Mouse (Mus musculus): ENCODE results near the gene Psg16. TPM values are rescaled to one million over a fixed set of nuclear protein-coding genes. Genes with fewer than 3 reads are reported as not detected.
A peak's percentile ranks its signal among the peaks of the same experiment; 100 is the strongest.

Psg16 gene
- polyA plus RNA-seq, 1 experiment from 2014 or later, result 0.36 TPM

DNA sequence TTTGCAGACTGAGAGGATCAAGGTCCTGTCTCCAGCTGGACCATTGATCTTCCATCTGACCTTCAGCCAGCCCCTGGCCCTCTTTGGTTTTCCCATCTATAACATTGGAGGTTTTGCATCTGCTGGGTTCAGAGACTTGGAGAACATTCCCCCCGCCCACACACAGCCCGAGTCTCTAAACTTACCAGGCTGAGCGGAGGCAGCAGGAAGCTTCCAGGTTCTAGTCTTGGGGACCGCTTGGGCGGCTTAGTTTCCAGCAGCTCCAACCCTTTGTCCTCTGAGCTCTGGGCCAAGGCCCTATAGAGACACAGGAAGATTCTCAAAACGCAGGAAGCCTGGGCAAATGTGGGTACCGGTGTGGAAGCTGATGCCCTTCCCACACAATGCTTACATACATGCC is 34.5 kb upstream of the Psg16 start:
- Histone ChIP-seq H3K27me3 (no peaks in the 10 kb centered on the region), H3K4me2 (replicated peaks) (no peak overlapping the region), H3K36me3 (peaks cover 8% of the 10 kb centered on the region; the same call in 1 of the 2 replicates), H3K4me3 (no peak overlapping the region), H3K27ac (no peak overlapping the region), H3K4me1 (no peaks in the 10 kb centered on the region; the same call in 1 of the 2 replicates), H3K9ac (no peak overlapping the region), H3K9me3 (replicated peaks) (no peaks in the 10 kb centered on the region; the same call in 1 of the 2 replicates)
- ATAC-seq (ENCODE audit: low FRiP score), result no peak
- WGBS, result 83% methylated on average over 7 of the region's 7 CpGs

DNA sequence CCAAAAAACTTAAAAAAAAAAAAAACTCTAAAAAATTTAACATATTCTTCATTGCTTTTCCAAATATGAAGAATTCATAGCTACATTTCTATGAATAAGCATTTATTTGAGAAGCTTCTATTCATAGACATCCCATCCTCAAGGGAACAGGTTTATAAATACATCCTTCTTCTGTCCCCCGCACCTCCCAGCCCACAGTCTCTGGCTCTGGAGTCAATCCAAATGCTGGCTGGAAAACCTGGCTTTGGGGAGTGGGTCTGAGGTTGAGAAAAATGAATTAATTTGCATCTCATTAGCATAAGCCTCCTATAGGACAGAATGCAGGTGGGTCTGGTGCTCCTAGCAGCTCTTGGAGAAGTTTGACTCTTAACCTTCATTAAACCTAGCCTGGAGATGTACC is 28.1 kb upstream of the Psg16 start:
- Histone ChIP-seq H3K27me3 (no peaks in the 10 kb centered on the region), H3K27ac (no peak overlapping the region), H3K4me1 (no peaks in the 10 kb centered on the region), H3K36me3 (0 out of 2 replicates have a peak, but pooled peaks cover 3% of the 10 kb centered on the region), H3K4me2 (replicated peaks) (no peak overlapping the region), H3K9ac (no peak overlapping the region), H3K4me3 (no peak overlapping the region), H3K9me3 (replicated peaks) (no peaks in the 10 kb centered on the region; the same call in 1 of the 2 replicates)
- no peak for ATAC-seq (ENCODE audit: low FRiP score)
- 83% methylated on average over 1 of the region's 1 CpGs for WGBS

DNA sequence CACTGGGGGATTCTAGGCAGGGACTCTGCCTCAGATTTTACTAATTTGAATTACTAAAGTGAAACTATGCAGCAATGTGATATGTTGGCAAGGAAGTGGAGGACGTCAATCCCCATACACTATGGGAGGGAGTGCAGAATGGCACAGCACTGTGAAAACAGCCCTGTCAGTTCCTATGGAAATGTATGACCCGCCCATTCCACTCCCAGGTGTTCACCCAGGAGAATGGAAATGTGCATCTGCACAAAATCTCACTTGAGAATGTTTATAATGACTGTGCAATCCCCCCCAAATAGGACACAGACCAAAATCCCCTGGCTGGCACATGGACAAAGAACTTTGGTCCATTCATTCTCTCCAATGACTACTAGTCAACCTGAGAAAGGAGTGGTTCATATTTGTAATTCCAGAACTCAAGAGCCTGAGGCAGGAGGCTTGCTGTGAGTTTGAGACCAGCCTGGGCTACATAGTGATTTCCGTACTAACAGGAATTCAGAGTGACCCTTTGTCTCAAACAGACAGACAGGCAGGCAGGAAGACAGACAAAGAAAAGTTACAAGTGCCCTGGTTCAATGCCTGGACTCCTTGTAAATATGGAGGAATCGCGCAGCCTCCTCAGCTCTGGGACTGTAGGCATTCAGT is 26.7 kb upstream of the Psg16 start:
- Histone ChIP-seq H3K4me3 (no peak overlapping the region), H3K36me3 (no peaks in the 10 kb centered on the region), H3K27ac (no peak overlapping the region), H3K4me1 (no peaks in the 10 kb centered on the region), H3K9ac (no peak overlapping the region), H3K9me3 (replicated peaks) (no peaks in the 10 kb centered on the region; the same call in 1 of the 2 replicates), H3K4me2 (replicated peaks) (no peak overlapping the region), H3K27me3 (no peaks in the 10 kb centered on the region)
- no peak for ATAC-seq (ENCODE audit: low FRiP score)
- 89% methylated on average over 5 of the region's 5 CpGs for WGBS

DNA sequence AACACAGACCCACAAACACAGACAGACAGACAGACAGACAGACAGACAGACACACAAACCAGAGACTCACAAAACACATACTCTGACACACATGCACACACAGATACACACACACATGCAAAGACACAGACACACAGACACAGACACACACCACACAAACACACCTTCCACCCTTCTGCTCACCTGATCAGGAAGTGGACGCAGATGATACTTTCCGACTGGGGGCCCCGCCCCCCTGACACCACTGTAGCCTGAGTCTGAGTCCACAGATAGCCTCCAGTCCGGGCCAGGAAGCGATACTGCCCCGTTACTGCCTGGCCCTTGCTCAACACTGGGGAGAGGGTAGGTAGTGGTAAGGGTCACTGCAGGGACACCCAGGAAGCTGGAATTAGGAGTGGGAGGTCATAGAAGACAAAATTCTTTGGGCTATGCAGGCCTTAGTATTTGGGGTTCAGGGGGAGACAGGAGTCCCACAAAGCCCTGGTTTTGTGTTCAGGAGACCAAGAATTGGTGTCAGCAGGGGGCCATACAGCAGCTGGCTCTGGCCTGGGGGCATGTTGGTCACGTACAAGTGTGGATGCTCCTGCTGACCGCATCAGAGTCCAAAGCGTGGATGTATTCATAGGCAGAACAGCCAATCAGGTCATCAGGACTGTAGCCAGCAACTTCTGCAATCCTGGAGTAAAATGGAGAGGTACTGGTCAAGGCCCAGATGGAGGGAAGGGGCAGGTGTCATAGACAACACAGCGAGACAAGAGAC is 25.2 kb upstream of the Psg16 start:
- 93% methylated on average over 10 of the region's 10 CpGs for WGBS
- no peak overlapping the region for H3K4me3 ChIP-seq
- H3K27me3 ChIP-seq, result no peaks in the 10 kb centered on the region
- no peak overlapping the region for H3K9ac ChIP-seq
- no peak overlapping the region for H3K27ac ChIP-seq
- peaks cover 2% of the 10 kb centered on the region; the same call in 1 of the 2 replicates for H3K9me3 ChIP-seq (replicated peaks)
- no peak for ATAC-seq (ENCODE audit: low FRiP score)
- H3K36me3 ChIP-seq, result no peaks in the 10 kb centered on the region
- no peak overlapping the region for H3K4me2 ChIP-seq (replicated peaks)
- no peaks in the 10 kb centered on the region for H3K4me1 ChIP-seq

DNA sequence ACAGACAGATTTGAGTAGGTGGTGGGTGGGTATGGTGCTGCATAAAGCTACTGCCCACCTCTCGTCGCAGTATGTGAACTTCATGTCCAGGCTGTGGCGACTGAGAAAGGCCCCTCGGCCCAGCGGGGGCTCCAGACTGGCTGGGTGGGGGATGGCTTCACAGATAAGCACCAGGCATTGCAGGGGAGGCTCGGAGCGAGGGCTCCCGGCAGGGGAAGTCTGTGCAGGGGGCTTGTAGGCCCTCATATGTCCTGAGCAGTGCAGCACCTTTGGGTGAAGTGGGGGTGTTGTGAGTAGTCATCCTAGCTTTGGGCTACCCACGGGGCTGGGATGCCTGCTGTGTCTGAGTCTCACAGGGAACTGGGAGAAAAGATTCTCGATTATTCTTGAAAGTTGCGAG is 23.3 kb upstream of the Psg16 start:
- WGBS, result 62% methylated on average over 11 of the region's 11 CpGs
- H3K9me3 ChIP-seq (replicated peaks), result 0 out of 2 replicates have a peak, but pooled peaks cover 5% of the 10 kb centered on the region

DNA sequence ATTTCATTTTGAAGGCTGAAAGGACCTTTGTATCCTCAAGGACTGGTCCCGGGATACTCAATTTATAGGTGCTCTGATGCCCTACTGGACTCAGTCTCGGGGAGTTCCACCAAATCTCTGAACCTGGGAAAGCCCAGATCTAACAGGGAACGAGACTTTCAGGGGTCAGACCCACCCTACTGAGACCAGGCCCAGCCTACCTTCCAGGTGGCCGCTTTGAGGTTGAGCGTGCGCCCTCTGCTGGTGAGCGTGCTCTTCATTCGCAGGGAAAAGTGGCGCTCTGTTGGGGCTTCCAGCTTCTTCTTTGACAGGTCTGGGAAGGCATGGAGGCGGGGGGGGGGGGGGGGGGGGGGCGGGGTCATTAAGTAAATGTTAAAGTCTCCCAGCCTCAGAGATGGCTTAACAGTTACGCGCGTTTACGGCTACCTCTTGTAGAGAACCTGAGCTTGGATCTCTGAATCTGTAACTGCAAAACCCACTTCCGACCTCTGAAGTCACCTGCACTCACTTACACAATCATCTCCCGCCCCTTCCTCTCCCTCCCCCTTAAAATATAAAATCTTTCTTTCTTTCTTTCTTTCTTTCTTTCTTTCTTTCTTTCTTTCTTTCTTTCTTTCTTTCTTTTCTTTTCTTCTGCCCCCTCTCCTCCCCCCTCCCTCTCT is 22.8 kb upstream of the Psg16 start:
- no peak for ATAC-seq (ENCODE audit: low FRiP score)
- Histone ChIP-seq H3K4me2 (replicated peaks) (no peak overlapping the region), H3K9ac (no peak overlapping the region), H3K27ac (no peak overlapping the region), H3K9me3 (replicated peaks) (0 out of 2 replicates have a peak, but pooled peaks cover 5% of the 10 kb centered on the region), H3K4me3 (no peak overlapping the region), H3K36me3 (no peaks in the 10 kb centered on the region), H3K4me1 (peaks cover 2% of the 10 kb centered on the region), H3K27me3 (peaks cover 6% of the 10 kb centered on the region)
- 11% methylated on average over 15 of the region's 17 CpGs for WGBS

More for the DNA sequence above, 23.3 kb upstream of the Psg16 start:
- H3K27me3 ChIP-seq, result peaks cover under 1% of the 10 kb centered on the region; the same call in 1 of the 2 replicates
- H3K4me2 ChIP-seq (replicated peaks), result no peak overlapping the region
- no peak overlapping the region for H3K4me3 ChIP-seq
- H3K9ac ChIP-seq, result no peak overlapping the region
- H3K4me1 ChIP-seq, result no peaks in the 10 kb centered on the region; the same call in 1 of the 2 replicates
- no peaks in the 10 kb centered on the region for H3K36me3 ChIP-seq
- no peak overlapping the region for H3K27ac ChIP-seq
- no peak for ATAC-seq (ENCODE audit: low FRiP score)

DNA sequence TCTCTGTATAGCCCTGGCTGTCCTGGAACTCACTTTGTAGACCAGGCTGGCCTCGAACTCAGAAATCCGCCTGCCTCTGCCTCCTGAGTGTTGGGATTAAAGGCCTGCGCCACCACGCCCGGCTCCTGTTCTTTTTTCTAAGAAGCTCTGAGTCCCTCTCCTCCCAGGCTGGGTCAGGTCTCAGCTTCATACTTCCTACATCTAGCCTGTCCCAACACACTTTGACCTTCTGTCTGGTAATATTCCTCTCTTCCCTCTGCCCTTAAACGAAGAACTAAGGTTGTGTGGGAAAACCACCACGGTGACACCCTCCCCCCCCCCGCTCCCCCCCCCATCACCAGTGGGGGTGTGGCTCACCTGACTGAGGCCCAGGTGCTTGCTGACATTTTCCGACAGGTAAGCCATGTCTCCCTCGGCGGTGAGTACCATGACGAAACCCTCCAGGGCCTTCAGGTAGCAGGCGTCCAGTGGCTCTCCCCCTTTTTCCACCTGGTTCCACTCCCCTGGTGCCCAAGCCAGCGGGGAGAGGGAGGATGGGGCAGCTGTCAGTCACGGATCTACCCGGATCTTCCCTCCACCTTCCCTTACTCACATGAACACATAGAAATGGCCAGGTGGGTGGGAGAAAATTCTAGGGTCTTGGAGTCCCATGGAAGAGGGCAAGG is 19.4 kb upstream of the Psg16 start:
- 0 out of 2 replicates have a peak, but pooled peaks cover 5% of the 10 kb centered on the region for H3K9me3 ChIP-seq (replicated peaks)
- ATAC-seq (ENCODE audit: low FRiP score), result no peak
- no peak overlapping the region for H3K4me3 ChIP-seq
- peaks cover 18% of the 10 kb centered on the region for H3K27me3 ChIP-seq
- H3K27ac ChIP-seq, result no peak overlapping the region
- peaks cover 29% of the 10 kb centered on the region for H3K4me1 ChIP-seq
- H3K9ac ChIP-seq, result no peak overlapping the region
- H3K36me3 ChIP-seq, result no peaks in the 10 kb centered on the region
- 90% methylated on average over 15 of the region's 16 CpGs for WGBS
- no peak overlapping the region for H3K4me2 ChIP-seq (replicated peaks)

DNA sequence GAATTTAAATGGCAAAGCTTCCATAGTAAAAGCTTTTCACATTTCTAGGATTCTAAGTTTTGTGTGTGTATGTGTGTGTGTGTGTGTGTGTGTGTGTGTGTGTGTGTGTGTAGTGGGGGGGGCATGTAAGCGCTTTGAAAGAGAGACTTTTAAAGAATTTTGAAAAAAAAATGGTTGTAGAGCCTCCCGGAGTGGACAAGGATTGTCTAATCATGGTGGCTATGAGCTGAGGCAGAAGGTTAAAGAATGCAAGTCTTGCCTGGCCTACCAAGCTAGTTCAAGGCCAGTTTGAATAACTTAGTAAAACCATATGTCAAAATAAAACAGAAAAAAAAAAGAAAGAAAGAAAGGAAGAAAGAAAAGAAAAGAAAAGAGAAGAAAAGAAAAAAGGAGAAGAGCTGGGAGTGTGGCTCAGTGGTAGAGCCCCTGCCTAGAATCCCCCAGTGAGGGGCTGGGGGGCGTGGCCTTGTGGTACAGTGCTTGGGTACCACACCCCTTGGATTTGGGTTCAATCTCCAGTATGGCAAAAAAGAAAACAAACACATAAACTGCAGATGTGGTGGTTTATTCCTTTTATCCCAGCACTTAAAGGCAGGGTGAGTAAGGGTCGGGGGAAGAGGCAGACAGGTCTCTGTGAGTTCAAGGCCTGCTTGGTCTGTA is 18.4 kb upstream of the Psg16 start:
- WGBS, result 94% methylated on average over 4 of the region's 4 CpGs
- no peak overlapping the region for H3K27ac ChIP-seq
- no peak overlapping the region; the same call in 1 of the 2 replicates for H3K9ac ChIP-seq
- ATAC-seq (ENCODE audit: low FRiP score), result no peak
- H3K9me3 ChIP-seq (replicated peaks), result 0 out of 2 replicates have a peak, but pooled peaks cover 5% of the 10 kb centered on the region
- peak overlapping the region; percentile 61 for H3K4me2 ChIP-seq (replicated peaks)
- peaks cover 18% of the 10 kb centered on the region for H3K27me3 ChIP-seq
- peaks cover 38% of the 10 kb centered on the region for H3K4me1 ChIP-seq
- peak overlapping the region; percentile 40 for H3K4me3 ChIP-seq
- H3K36me3 ChIP-seq, result no peaks in the 10 kb centered on the region

DNA sequence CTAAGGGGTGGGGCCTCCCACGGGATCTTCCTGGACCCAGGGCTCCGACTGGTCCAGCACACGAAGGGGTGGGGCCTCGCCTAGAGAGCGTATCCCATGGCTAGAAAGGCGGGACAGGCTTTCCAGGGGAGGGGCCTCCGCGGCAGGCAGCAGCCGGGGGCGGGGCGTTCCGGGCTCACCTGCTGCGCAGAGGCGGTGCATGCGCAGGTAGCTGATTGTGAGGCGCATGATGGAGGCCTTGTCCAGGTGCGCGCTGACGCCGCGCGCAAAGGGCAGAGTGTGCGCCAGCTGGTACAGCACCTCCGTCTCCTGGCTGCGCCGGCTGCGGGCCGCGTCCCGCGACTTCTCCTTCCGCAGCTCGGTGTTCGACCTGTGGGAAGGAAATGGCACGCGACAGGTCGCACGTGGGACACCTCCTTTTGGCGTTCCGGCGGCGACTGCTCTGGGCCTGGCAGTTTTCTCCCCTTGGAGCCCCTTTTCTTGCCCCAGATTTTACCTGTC is 17.7 kb upstream of the Psg16 start:
- H3K9me3 ChIP-seq (replicated peaks), result 0 out of 2 replicates have a peak, but pooled peaks cover 5% of the 10 kb centered on the region
- H3K4me1 ChIP-seq, result peaks cover 45% of the 10 kb centered on the region
- H3K27me3 ChIP-seq, result peaks cover 24% of the 10 kb centered on the region
- peak overlapping the region; percentile 70 for H3K27ac ChIP-seq
- peak; percentile 65 for ATAC-seq (ENCODE audit: low FRiP score)
- peak overlapping the region; percentile 55 for H3K9ac ChIP-seq
- peak overlapping the region; percentile 40 for H3K4me3 ChIP-seq
- WGBS, result under 1% methylated on average over 42 of the region's 42 CpGs
- peak overlapping the region; percentile 61 for H3K4me2 ChIP-seq (replicated peaks)
- H3K36me3 ChIP-seq, result no peaks in the 10 kb centered on the region

DNA sequence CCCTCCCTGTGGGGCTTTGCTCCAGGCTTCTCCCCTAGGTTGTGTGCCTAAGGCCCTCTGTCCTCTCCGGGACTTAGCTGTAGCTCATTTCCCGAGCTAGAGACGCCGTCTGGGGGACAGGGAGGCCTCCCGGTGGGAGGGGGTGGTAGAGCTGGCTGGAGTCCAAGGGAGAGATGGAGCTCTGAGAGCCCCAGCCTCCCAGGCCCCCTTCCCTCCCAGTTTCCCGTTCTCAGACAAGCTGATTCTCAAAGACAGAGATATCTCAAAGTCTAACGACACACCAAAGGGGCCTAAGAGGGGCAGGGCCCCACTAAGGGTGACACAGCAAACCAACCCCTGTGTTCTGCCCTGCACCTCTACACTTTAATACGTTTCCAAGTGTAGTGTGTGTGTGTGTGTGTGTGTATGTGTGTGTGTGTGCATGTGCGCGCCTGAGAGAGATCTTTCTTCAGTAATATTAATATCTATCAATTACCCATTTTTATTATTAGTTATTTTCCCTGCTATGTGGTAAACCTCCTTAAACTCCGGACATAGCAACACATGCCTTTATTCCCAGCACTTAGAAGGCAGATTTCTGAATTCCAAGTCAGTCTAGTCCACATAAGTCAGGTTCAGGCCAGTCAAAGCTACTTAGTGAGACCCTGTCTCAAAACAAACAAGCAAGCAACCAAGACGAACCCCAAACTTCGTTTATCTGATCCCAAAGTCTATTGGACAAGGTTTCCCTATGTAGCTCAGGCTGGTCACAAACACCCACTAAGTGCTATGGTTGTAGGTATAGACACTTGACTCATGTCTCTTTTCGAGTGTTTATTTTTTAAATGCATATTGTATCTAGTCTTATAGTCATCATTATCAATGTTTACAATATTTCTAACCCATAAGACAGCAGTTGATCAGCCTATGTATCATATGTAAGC is 17.0 kb upstream of the Psg16 start:
- no peaks in the 10 kb centered on the region for H3K36me3 ChIP-seq
- H3K27ac ChIP-seq, result peak overlapping the region; percentile 70
- peak overlapping the region; percentile 55 for H3K9ac ChIP-seq
- peak overlapping the region; percentile 61 for H3K4me2 ChIP-seq (replicated peaks)
- H3K9me3 ChIP-seq (replicated peaks), result 0 out of 2 replicates have a peak, but pooled peaks cover 5% of the 10 kb centered on the region
- H3K4me1 ChIP-seq, result peaks cover 50% of the 10 kb centered on the region
- no peak for ATAC-seq (ENCODE audit: low FRiP score)
- WGBS, result 35% methylated on average over 14 of the region's 14 CpGs
- H3K4me3 ChIP-seq, result peak overlapping the region; percentile 40
- H3K27me3 ChIP-seq, result peaks cover 31% of the 10 kb centered on the region
